Mouse (Mus musculus) telencephalon, adult 2 months (tissue): ENCODE data around the gene Abca4.
A peak's percentile ranks its signal among the peaks of the same experiment; 100 is the strongest.

Experiments used
- DNase-seq: peaks from one replicate; pipeline ENCODE4 v3.0.0-alpha.2; 2011; ENCODE audit warnings: low read depth, low spot score

Abca4 gene

GRCm38 (mm10) chr3:122170621-122171309 is 126.5 kb downstream of the Abca4 start:
- DNase-seq: peak; percentile 70

- DNase-seq: no peak
Measured at GRCm38 (mm10) chr3:122173526-122174150, 129.4 kb downstream of the Abca4 start.

- DNase-seq: no peak
Measured at GRCm38 (mm10) chr3:122176018-122176417, 131.8 kb downstream of the Abca4 start.

GRCm38 (mm10) chr3:122176706-122177390 is 132.6 kb downstream of the Abca4 start:
- DNase-seq: no peak

GRCm38 (mm10) chr3:122184109-122184508 is 139.9 kb downstream of the Abca4 start:
- DNase-seq: no peak

- no peak for DNase-seq
Measured at GRCm38 (mm10) chr3:122186975-122187374, 142.7 kb downstream of the Abca4 start.

GRCm38 (mm10) chr3:122196621-122197298 is 152.5 kb downstream of the Abca4 start:
- DNase-seq: no peak

GRCm38 (mm10) chr3:122198532-122198931 is 154.3 kb downstream of the Abca4 start:
- DNase-seq: no peak

- no peak for DNase-seq
Measured at GRCm38 (mm10) chr3:122198966-122199381, 154.7 kb downstream of the Abca4 start.

- no peak for DNase-seq
Measured at GRCm38 (mm10) chr3:122199600-122199999, 155.4 kb downstream of the Abca4 start.

- no peak for DNase-seq
Measured at GRCm38 (mm10) chr3:122200017-122200416, 155.8 kb downstream of the Abca4 start.

GRCm38 (mm10) chr3:122200447-122200846 is 156.2 kb downstream of the Abca4 start:
- DNase-seq: no peak

- DNase-seq: no peak
Measured at GRCm38 (mm10) chr3:122202307-122202732, 158.1 kb downstream of the Abca4 start.

- DNase-seq: no peak
Measured at GRCm38 (mm10) chr3:122203675-122204329, 159.6 kb downstream of the Abca4 start.

- DNase-seq: no peak
Measured at GRCm38 (mm10) chr3:122205753-122206152, 161.5 kb downstream of the Abca4 start.

GRCm38 (mm10) chr3:122206279-122207070 is 162.2 kb downstream of the Abca4 start:
- no peak for DNase-seq

- DNase-seq: no peak
Measured at GRCm38 (mm10) chr3:122207766-122208165, 163.5 kb downstream of the Abca4 start.

- DNase-seq: no peak
Measured at GRCm38 (mm10) chr3:122208296-122209225, 164.3 kb downstream of the Abca4 start.

GRCm38 (mm10) chr3:122209511-122209910 is 165.3 kb downstream of the Abca4 start:
- no peak for DNase-seq

- DNase-seq: no peak
Measured at GRCm38 (mm10) chr3:122210434-122210833, 166.2 kb downstream of the Abca4 start.
